Mouse (Mus musculus): ENCODE results near the gene Thap3. TPM values are rescaled to one million over a fixed set of nuclear protein-coding genes. Genes with fewer than 3 reads are reported as not detected.

Gene Thap3
- polyA plus RNA-seq, 1 experiment from 2014 or later = 28.9 TPM

- no peaks in the 10 kb centered on the region for H3K9me3 ChIP-seq (ENCODE audit: control insufficient read depth, low read length)
- DNase-seq (ENCODE audit: low spot score) (no peak), ATAC-seq (replicated peaks; ENCODE audit: low FRiP score) (no peak)
- H3K9ac ChIP-seq (ENCODE audit: low read length) = no peak overlapping the region; the same call in 1 of the 2 replicates
- peaks cover 21% of the 10 kb centered on the region for H3K27me3 ChIP-seq (ENCODE audit: control insufficient read depth, insufficient read depth, low read length)
- H3K27ac ChIP-seq (ENCODE audit: low read depth, low read length) = no peak overlapping the region
- H3K4me1 ChIP-seq (replicated peaks; ENCODE audit: control insufficient read depth, insufficient read depth, low read length) = peaks cover 28% of the 10 kb centered on the region
- peak overlapping the region; percentile 67; the same call in 1 of the 2 replicates for H3K4me3 ChIP-seq (ENCODE audit: low read depth, low read length)
- H3K36me3 ChIP-seq (ENCODE audit: control insufficient read depth, insufficient read depth, low read length) = no peaks in the 10 kb centered on the region; the same call in 1 of the 2 replicates
- WGBS = 77% methylated on average over 8 of the region's 8 CpGs
- peak overlapping the region; percentile 100; the same call in 1 of the 2 replicates for H3K4me2 ChIP-seq (ENCODE audit: low read depth, low read length, severe bottlenecking)
Measured at GRCm38 (mm10) chr4:152011171-152011760, 22.5 kb upstream of the Thap3 start.

- peak overlapping the region; percentile 100 for H3K4me2 ChIP-seq (ENCODE audit: low read depth, low read length, severe bottlenecking)
- H3K9me3 ChIP-seq (ENCODE audit: control insufficient read depth, low read length) = no peaks in the 10 kb centered on the region
- no peak overlapping the region for H3K27ac ChIP-seq (ENCODE audit: low read depth, low read length)
- H3K27me3 ChIP-seq (ENCODE audit: control insufficient read depth, insufficient read depth, low read length) = peaks cover 21% of the 10 kb centered on the region
- H3K4me1 ChIP-seq (replicated peaks; ENCODE audit: control insufficient read depth, insufficient read depth, low read length) = peaks cover 28% of the 10 kb centered on the region
- 4% methylated on average over 13 of the region's 13 CpGs for WGBS
- H3K36me3 ChIP-seq (ENCODE audit: control insufficient read depth, insufficient read depth, low read length) = no peaks in the 10 kb centered on the region; the same call in 1 of the 2 replicates
- DNase-seq (ENCODE audit: low spot score) (no peak), ATAC-seq (replicated peaks; ENCODE audit: low FRiP score) (no peak)
- H3K9ac ChIP-seq (ENCODE audit: low read length) = peak overlapping the region; percentile 60
- peak overlapping the region; percentile 67 for H3K4me3 ChIP-seq (ENCODE audit: low read depth, low read length)
Measured at GRCm38 (mm10) chr4:152010707-152011134, 21.9 kb upstream of the Thap3 start.

- H3K4me2 ChIP-seq (ENCODE audit: low read depth, low read length, severe bottlenecking) = peak overlapping the region; percentile 100
- peak overlapping the region; percentile 67 for H3K4me3 ChIP-seq (ENCODE audit: low read depth, low read length)
- under 1% methylated on average over 10 of the region's 10 CpGs for WGBS
- H3K9me3 ChIP-seq (ENCODE audit: control insufficient read depth, low read length) = no peaks in the 10 kb centered on the region
- H3K36me3 ChIP-seq (ENCODE audit: control insufficient read depth, insufficient read depth, low read length) = no peaks in the 10 kb centered on the region; the same call in 1 of the 2 replicates
- H3K4me1 ChIP-seq (replicated peaks; ENCODE audit: control insufficient read depth, insufficient read depth, low read length) = peaks cover 28% of the 10 kb centered on the region
- H3K27ac ChIP-seq (ENCODE audit: low read depth, low read length) = no peak overlapping the region
- peaks cover 21% of the 10 kb centered on the region for H3K27me3 ChIP-seq (ENCODE audit: control insufficient read depth, insufficient read depth, low read length)
- 0 out of 2 replicates have a peak, but pooled peaks have one; percentile 7 for ATAC-seq (replicated peaks; ENCODE audit: low FRiP score)
- H3K9ac ChIP-seq (ENCODE audit: low read length) = peak overlapping the region; percentile 60
- DNase-seq (ENCODE audit: low spot score) = peak; percentile 63
Measured at GRCm38 (mm10) chr4:152010091-152010706, 21.4 kb upstream of the Thap3 start.

- Histone ChIP-seq H3K9ac (ENCODE audit: low read length) (peak overlapping the region; percentile 60), H3K27me3 (ENCODE audit: control insufficient read depth, insufficient read depth, low read length) (peaks cover 21% of the 10 kb centered on the region), H3K9me3 (ENCODE audit: control insufficient read depth, low read length) (no peaks in the 10 kb centered on the region), H3K27ac (ENCODE audit: low read depth, low read length) (no peak overlapping the region), H3K4me2 (ENCODE audit: low read depth, low read length, severe bottlenecking) (peak overlapping the region; percentile 100), H3K4me1 (replicated peaks; ENCODE audit: control insufficient read depth, insufficient read depth, low read length) (peaks cover 28% of the 10 kb centered on the region), H3K4me3 (ENCODE audit: low read depth, low read length) (peak overlapping the region; percentile 67), H3K36me3 (ENCODE audit: control insufficient read depth, insufficient read depth, low read length) (no peaks in the 10 kb centered on the region; the same call in 1 of the 2 replicates)
- ATAC-seq (replicated peaks; ENCODE audit: low FRiP score) = peak; percentile 75
- no peak for DNase-seq (ENCODE audit: low spot score)
- WGBS = under 1% methylated on average over 109 of the region's 115 CpGs
Measured at GRCm38 (mm10) chr4:152009076-152010051, 20.6 kb upstream of the Thap3 start.

GRCm38 (mm10) chr4:152008622-152009075 is 19.9 kb upstream of the Thap3 start, which contains the start of gene Klhl21:
Gene Klhl21, plus strand, starts transcription at chr4:152008803.
- Histone ChIP-seq H3K4me1 (replicated peaks; ENCODE audit: control insufficient read depth, insufficient read depth, low read length) (peaks cover 28% of the 10 kb centered on the region), H3K4me3 (ENCODE audit: low read depth, low read length) (peak within 1 kb of the TSS; percentile 67), H3K9ac (ENCODE audit: low read length) (peak within 1 kb of the TSS; percentile 60), H3K27ac (ENCODE audit: low read depth, low read length) (no peak within 1 kb of the TSS), H3K27me3 (ENCODE audit: control insufficient read depth, insufficient read depth, low read length) (peaks cover 21% of the 10 kb centered on the region), H3K4me2 (ENCODE audit: low read depth, low read length, severe bottlenecking) (peak within 1 kb of the TSS; percentile 100), H3K9me3 (ENCODE audit: control insufficient read depth, low read length) (no peaks in the 10 kb centered on the region), H3K36me3 (ENCODE audit: control insufficient read depth, insufficient read depth, low read length) (no peaks in the 10 kb centered on the region)
- peak; percentile 88 for ATAC-seq (replicated peaks; ENCODE audit: low FRiP score)
- WGBS = under 1% methylated on average over 43 of the region's 45 CpGs
- peak; percentile 95 for DNase-seq (ENCODE audit: low spot score)

- H3K4me1 ChIP-seq (replicated peaks; ENCODE audit: control insufficient read depth, insufficient read depth, low read length) = peaks cover 28% of the 10 kb centered on the region
- H3K27ac ChIP-seq (ENCODE audit: low read depth, low read length) = no peak overlapping the region
- WGBS = under 1% methylated on average over 14 of the region's 14 CpGs
Measured at GRCm38 (mm10) chr4:152008148-152008500, 19.3 kb upstream of the Thap3 start.

GRCm38 (mm10) chr4:152007481-152008147 is 18.8 kb upstream of the Thap3 start:
- DNase-seq (ENCODE audit: low spot score) (no peak), ATAC-seq (replicated peaks; ENCODE audit: low FRiP score) (no peak)
- Histone ChIP-seq H3K9me3 (ENCODE audit: control insufficient read depth, low read length) (no peaks in the 10 kb centered on the region), H3K36me3 (ENCODE audit: control insufficient read depth, insufficient read depth, low read length) (no peaks in the 10 kb centered on the region), H3K4me3 (ENCODE audit: low read depth, low read length) (peak overlapping the region; percentile 67; the same call in 1 of the 2 replicates), H3K27ac (ENCODE audit: low read depth, low read length) (no peak overlapping the region), H3K27me3 (ENCODE audit: control insufficient read depth, insufficient read depth, low read length) (peaks cover 21% of the 10 kb centered on the region), H3K4me1 (replicated peaks; ENCODE audit: control insufficient read depth, insufficient read depth, low read length) (peaks cover 28% of the 10 kb centered on the region), H3K4me2 (ENCODE audit: low read depth, low read length, severe bottlenecking) (peak overlapping the region; percentile 100), H3K9ac (ENCODE audit: low read length) (no peak overlapping the region; the same call in none of the 2 replicates)
- WGBS = 5% methylated on average over 8 of the region's 8 CpGs

More at GRCm38 (mm10) chr4:152008148-152008500, 19.3 kb upstream of the Thap3 start:
- DNase-seq (ENCODE audit: low spot score) = no peak
- Histone ChIP-seq H3K4me2 (ENCODE audit: low read depth, low read length, severe bottlenecking) (peak overlapping the region; percentile 100), H3K9me3 (ENCODE audit: control insufficient read depth, low read length) (no peaks in the 10 kb centered on the region), H3K9ac (ENCODE audit: low read length) (no peak overlapping the region; the same call in 1 of the 2 replicates), H3K36me3 (ENCODE audit: control insufficient read depth, insufficient read depth, low read length) (no peaks in the 10 kb centered on the region), H3K27me3 (ENCODE audit: control insufficient read depth, insufficient read depth, low read length) (peaks cover 21% of the 10 kb centered on the region), H3K4me3 (ENCODE audit: low read depth, low read length) (peak overlapping the region; percentile 67)
- no peak for ATAC-seq (replicated peaks; ENCODE audit: low FRiP score)

All from forebrain, embryonic 11.5 days (tissue).